Mouse (Mus musculus): Measurements from ENCODE around the gene Cyp2d22.
A peak's percentile ranks its signal among the peaks of the same experiment; 100 is the strongest.

- TF ChIP-seq POLR2A (IDR thresholded peaks at IDR 0.05; ENCODE audit: borderline replicate concordance, control insufficient read depth, low read depth, low read length) (no peak), CTCF (IDR thresholded peaks at IDR 0.05; ENCODE audit: control insufficient read depth, insufficient read depth, low read length) (peak; percentile 86)
Observed at GRCm38 (mm10) chr15:82416797-82417789, 37.0 kb upstream of the Cyp2d22 start.

Measured in bone marrow, adult 2 months (tissue).